Mouse (Mus musculus) small intestine, adult 2 months (tissue): ENCODE results near the gene Rcsd1.

ENCODE experiments used
- CTCF ChIP-seq: fragments of 200-500 bp; IDR thresholded peaks from 2 replicates; pipeline ENCODE4 v1.5.1; 2012; ENCODE audit warnings: low read depth, mild to moderate bottlenecking, control low read depth, inconsistent platforms, low read length, moderate library complexity, mixed read lengths; ENCODE audit not compliant: insufficient replicate concordance, insufficient read length; ENCODE audit errors: extremely low read depth
- POLR2A ChIP-seq: fragments of 200-500 bp; IDR thresholded peaks from 2 replicates; pipeline ENCODE4 v1.6.1; 2012; ENCODE audit warnings: low read depth, mild to moderate bottlenecking, control low read depth, inconsistent platforms, low read length, moderate library complexity

GRCm38 (mm10) chr1:165731553-165731952 lies 22.0 kb upstream of the Rcsd1 start:
- TF ChIP-seq CTCF = no peak
- no peak for TF ChIP-seq POLR2A
